Mouse (Mus musculus): ENCODE results near the gene Psmb7.

DNA sequence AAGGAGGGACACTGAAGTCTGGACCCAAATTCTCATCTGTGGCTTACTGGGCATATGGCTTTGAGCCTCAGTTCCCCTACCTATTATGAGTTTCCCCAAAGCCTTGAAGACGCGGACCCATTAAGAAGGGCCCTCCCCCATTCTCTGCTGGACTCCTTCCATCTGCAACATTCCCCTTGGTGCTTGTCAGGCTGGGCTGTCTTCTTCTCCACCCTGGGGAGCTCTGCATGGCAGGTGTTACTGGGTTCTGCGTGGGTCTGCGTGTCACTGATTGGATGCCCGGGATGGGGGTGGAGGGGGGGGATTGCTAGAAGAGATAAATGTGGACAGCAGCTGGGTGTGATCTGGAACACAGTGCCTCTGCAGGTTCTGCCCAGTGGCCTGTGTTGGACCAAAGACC is 97.1 kb downstream of the Psmb7 start:
- TF ChIP-seq CTCF (IDR thresholded peaks at IDR 0.05; ENCODE audit: low read depth) (no peak), EP300 (optimal IDR thresholded peaks at IDR 0.05) (no peak)
